Mouse (Mus musculus): ENCODE data around the gene Fdxacb1. TPM values are rescaled to one million over a fixed set of nuclear protein-coding genes. Genes with fewer than 3 reads are reported as not detected.

Gene Fdxacb1
- 10.5 and 12.5 TPM in 2 replicates for polyA plus RNA-seq (2016; fragmentation: Nextera tagmentation; extraction: Ambion mirVana)

DNA sequence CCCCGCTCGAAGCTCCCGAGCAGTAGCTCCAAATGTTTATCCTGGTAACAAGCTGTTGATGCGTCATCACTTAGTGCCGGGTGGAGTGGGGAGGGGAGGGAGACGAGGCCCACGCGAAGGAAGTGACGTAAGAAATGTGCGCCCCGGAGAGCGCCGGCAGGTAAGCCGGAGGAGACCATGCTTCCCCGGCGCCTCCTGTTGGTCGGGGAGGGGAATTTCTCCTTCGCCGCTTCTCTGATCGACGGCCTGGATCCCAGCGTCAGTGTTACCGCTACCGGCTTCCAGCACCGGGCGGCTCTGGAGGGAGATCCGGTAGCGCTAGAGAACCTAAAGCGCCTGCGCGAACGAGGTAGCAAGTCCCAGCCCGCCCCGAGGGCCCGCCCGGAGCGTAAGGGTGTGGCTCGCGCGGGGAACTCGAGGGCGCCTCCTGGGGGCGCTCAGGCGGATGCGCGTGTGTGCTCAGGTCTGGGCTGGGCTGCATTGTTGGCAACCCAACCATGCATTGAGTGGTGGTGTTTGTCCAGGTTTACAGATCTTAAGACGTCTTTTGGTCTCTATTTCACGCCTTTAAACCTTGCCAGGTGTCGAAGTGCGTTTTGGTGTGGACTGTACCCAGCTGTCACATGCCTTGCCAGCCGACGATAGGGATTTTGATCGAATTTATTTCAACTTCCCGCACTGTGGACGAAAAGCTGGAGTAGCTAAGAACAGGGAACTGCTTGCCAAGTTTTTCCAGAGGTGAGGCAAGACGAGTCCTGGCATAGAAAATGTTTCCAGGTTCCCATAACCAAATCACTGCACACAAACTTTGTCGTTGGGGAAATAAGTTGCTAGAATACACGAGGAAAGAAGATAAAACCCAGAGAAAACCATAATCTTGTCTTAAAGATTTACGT, at the start of gene Fdxacb1:
Gene Fdxacb1, plus strand, starts transcription at position 130 of the 896 bp plus-strand sequence.
- Histone ChIP-seq H3K36me3 (peaks cover 2% of the 10 kb centered on the region; the same call in 1 of the 2 replicates), H3K27ac (peak within 1 kb of the TSS; percentile 82), H3K4me1 (peaks cover 4% of the 10 kb centered on the region; the same call in 1 of the 2 replicates), H3K9ac (peak within 1 kb of the TSS; percentile 69), H3K4me2 (replicated peaks) (peak within 1 kb of the TSS; percentile 88), H3K9me3 (no peaks in the 10 kb centered on the region), H3K27me3 (no peaks in the 10 kb centered on the region), H3K4me3 (peak within 1 kb of the TSS; percentile 72)
- 4% methylated on average over 59 of the region's 59 CpGs for WGBS
- peak; percentile 92 for ATAC-seq (ENCODE audit: insufficient number of reproducible peaks, insufficient read depth, low FRiP score, low TSS enrichment)

DNA sequence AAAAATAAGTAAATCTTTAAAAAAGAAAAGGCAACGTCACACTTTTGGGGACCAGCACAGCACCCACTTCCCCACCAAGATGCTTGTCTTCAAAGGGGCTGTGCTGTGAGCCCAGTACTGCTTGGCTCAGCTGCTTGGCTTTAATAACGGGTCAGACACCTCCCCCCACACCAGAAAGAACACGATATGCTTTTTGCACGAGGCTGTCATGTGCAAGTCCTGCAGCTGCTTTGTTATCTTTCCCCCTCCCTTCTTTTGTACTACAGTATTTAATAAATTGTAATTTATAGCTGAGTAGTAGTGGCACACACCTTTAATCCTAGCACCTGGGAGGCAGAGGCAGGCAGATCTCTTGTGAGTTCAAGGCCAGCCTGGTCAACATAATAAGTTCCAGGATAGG, 49.2 kb upstream of the Fdxacb1 start:
- WGBS: 72% methylated on average over 4 of the region's 4 CpGs
- Histone ChIP-seq H3K4me1 (peaks cover 13% of the 10 kb centered on the region; the same call in 1 of the 2 replicates), H3K27ac (no peak overlapping the region), H3K4me2 (replicated peaks) (no peak overlapping the region), H3K36me3 (no peaks in the 10 kb centered on the region), H3K4me3 (no peak overlapping the region), H3K27me3 (no peaks in the 10 kb centered on the region), H3K9ac (no peak overlapping the region), H3K9me3 (no peaks in the 10 kb centered on the region)
- ATAC-seq (ENCODE audit: insufficient number of reproducible peaks, insufficient read depth, low FRiP score, low TSS enrichment): no peak

- WGBS: 32% methylated on average over 12 of the region's 12 CpGs
- 0 out of 2 replicates have a peak overlapping the region, but pooled peaks have one; percentile 4 for H3K27ac ChIP-seq
- H3K4me1 ChIP-seq: peaks cover 32% of the 10 kb centered on the region
- H3K4me2 ChIP-seq (replicated peaks): no peak overlapping the region
- ATAC-seq (ENCODE audit: insufficient number of reproducible peaks, insufficient read depth, low FRiP score, low TSS enrichment): no peak
- H3K9ac ChIP-seq: no peak overlapping the region
- no peak overlapping the region for H3K4me3 ChIP-seq
- no peaks in the 10 kb centered on the region for H3K27me3 ChIP-seq
- no peaks in the 10 kb centered on the region for H3K9me3 ChIP-seq
- H3K36me3 ChIP-seq: no peaks in the 10 kb centered on the region
Measured at GRCm38 (mm10) chr9:50721061-50721460, 47.0 kb upstream of the Fdxacb1 start.

DNA sequence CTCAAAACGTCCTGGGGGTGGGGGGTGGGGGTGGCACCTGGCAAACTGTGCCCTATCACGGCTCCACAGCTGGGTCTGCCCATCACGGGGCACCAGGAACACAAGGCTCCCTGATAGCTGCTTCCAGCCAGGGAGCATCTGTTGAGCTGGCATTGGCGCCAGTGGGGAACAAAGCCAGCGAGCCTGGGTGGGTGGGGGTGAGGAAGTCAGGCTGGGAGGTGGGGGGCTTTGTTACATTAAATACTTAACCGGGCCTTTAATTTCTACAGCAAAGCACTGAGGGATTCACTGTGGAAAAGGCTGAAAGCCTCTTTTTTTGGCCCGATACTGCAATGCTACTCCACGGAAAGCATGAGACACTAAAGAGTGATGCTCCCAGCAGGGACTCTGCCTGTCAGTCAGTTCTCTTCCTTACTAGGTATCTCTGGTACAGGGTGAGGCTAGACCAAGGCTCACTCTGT, 45.6 kb upstream of the Fdxacb1 start:
- H3K4me1 ChIP-seq: peaks cover 39% of the 10 kb centered on the region
- H3K27me3 ChIP-seq: no peaks in the 10 kb centered on the region
- H3K27ac ChIP-seq: 0 out of 2 replicates have a peak overlapping the region, but pooled peaks have one; percentile 3
- no peak overlapping the region for H3K4me2 ChIP-seq (replicated peaks)
- no peak overlapping the region for H3K9ac ChIP-seq
- H3K4me3 ChIP-seq: no peak overlapping the region
- no peak for ATAC-seq (ENCODE audit: insufficient number of reproducible peaks, insufficient read depth, low FRiP score, low TSS enrichment)
- WGBS: 64% methylated on average over 8 of the region's 8 CpGs
- no peaks in the 10 kb centered on the region for H3K9me3 ChIP-seq
- H3K36me3 ChIP-seq: no peaks in the 10 kb centered on the region

- Histone ChIP-seq H3K9ac (no peak overlapping the region), H3K9me3 (no peaks in the 10 kb centered on the region), H3K4me2 (replicated peaks) (no peak overlapping the region), H3K27me3 (no peaks in the 10 kb centered on the region), H3K27ac (0 out of 2 replicates have a peak overlapping the region, but pooled peaks have one; percentile 6), H3K4me1 (peaks cover 39% of the 10 kb centered on the region), H3K4me3 (no peak overlapping the region), H3K36me3 (no peaks in the 10 kb centered on the region)
- ATAC-seq (ENCODE audit: insufficient number of reproducible peaks, insufficient read depth, low FRiP score, low TSS enrichment): no peak
- 77% methylated on average over 7 of the region's 7 CpGs for WGBS
Measured at GRCm38 (mm10) chr9:50723406-50723805, 44.6 kb upstream of the Fdxacb1 start.

DNA sequence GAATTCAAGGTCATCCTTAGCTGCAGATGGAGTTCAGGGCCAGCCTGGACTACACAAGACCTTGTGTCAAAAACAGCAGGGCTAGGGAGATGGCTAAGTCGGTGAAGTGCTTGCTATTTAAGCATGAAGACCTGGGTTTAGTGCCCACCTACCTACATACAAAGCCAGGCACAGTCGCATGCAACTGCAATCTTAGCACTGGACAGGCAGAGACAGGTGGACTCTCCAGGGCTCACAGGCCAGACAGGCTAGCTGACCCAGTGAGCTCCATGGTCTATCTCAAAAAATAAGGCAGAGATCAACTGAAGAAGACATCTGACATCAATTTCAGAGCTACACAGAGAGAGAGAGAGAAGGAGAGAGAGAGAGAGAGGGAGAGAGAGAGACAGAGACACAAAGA, 43.9 kb upstream of the Fdxacb1 start:
- Histone ChIP-seq H3K27me3 (no peaks in the 10 kb centered on the region), H3K4me1 (peaks cover 39% of the 10 kb centered on the region), H3K9ac (no peak overlapping the region), H3K27ac (peak overlapping the region; percentile 54), H3K36me3 (no peaks in the 10 kb centered on the region), H3K4me3 (no peak overlapping the region), H3K9me3 (no peaks in the 10 kb centered on the region), H3K4me2 (replicated peaks) (no peak overlapping the region)
- no peak for ATAC-seq (ENCODE audit: insufficient number of reproducible peaks, insufficient read depth, low FRiP score, low TSS enrichment)
- WGBS: 68% methylated on average over 2 of the region's 2 CpGs

GRCm38 (mm10) chr9:50724661-50725330, 43.2 kb upstream of the Fdxacb1 start:
- no peak for ATAC-seq (ENCODE audit: insufficient number of reproducible peaks, insufficient read depth, low FRiP score, low TSS enrichment)
- WGBS: 21% methylated on average over 3 of the region's 3 CpGs
- H3K9me3 ChIP-seq: no peaks in the 10 kb centered on the region
- no peak overlapping the region for H3K4me3 ChIP-seq
- H3K4me2 ChIP-seq (replicated peaks): no peak overlapping the region
- peaks cover 39% of the 10 kb centered on the region for H3K4me1 ChIP-seq
- peak overlapping the region; percentile 54; the same call in 1 of the 2 replicates for H3K27ac ChIP-seq
- H3K27me3 ChIP-seq: no peaks in the 10 kb centered on the region
- H3K36me3 ChIP-seq: no peaks in the 10 kb centered on the region
- no peak overlapping the region for H3K9ac ChIP-seq

DNA sequence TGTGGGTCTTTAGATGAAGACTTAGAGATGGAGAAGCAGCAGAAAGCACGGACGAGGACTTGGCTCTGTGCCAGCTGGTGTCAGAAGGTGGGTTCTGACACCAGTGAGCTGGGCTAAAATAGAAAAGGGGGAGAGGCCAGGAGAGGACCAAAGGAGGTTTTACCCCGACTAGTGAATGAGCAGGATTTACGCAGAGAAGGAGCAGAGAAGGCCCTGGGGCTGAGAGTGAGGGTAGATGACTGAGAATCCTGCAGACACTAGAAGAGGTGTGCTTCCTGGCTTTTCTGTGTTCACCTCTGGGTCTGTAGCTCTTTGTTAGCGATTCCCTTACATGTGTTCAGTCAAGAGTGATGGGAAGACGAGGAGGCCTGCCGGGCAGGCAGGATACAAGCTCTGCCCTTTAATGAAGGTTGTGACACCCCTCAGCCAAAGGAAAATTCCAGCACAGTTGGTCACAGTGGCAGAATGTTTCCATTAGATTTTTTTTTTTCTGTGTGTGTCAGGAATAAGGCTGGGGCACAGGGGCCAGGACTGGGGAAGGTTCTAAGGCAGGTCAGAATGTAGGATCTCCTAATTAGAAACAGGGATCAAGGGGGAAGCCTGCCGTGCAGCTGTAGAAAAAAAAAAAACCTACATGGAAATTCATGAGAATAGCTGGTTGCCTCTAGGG, 42.0 kb upstream of the Fdxacb1 start:
- Histone ChIP-seq H3K4me2 (replicated peaks) (peak overlapping the region; percentile 76), H3K36me3 (no peaks in the 10 kb centered on the region), H3K9ac (no peak overlapping the region), H3K9me3 (no peaks in the 10 kb centered on the region), H3K4me3 (peak overlapping the region; percentile 61), H3K4me1 (peaks cover 37% of the 10 kb centered on the region), H3K27me3 (no peaks in the 10 kb centered on the region), H3K27ac (peak overlapping the region; percentile 81)
- WGBS: 10% methylated on average over 8 of the region's 8 CpGs
- no peak for ATAC-seq (ENCODE audit: insufficient number of reproducible peaks, insufficient read depth, low FRiP score, low TSS enrichment)

DNA sequence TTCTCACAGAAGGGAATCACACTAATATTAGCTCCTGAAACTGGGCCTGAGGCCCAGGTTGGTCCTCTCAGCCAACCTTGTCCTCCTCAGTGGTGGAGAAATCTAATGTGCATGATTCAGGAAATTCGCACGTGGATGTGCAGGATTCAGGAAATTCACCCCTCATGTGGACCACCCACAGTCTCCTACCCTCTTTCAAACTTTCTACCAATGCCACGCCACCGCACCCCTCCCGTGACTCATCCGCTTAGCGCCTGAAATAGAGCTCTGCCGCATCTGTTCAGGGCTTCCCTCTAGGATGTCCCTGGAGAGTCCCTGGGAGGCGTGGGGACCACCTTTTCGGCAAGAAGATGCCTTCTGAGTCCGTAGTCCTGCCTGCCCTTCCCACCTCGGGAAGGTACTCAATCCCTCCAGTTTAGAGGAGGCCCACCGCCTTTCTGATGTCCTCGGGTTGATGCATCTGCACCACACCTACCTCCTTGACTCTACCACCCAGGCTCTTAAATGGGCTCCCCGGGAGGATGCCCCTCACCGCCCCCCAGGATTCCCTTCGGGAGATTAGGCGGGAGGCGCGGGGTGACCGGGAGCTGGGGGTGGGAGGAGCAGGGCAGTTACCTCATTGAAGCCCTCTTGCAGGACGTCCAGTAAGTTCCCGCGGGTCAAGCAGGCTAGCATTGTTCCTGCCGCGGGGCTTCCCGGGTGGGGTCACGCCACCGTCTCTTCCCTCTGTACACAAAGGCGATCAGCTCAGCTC, 40.7 kb upstream of the Fdxacb1 start:
- H3K4me2 ChIP-seq (replicated peaks): peak overlapping the region; percentile 76
- peak overlapping the region; percentile 64 for H3K9ac ChIP-seq
- H3K27me3 ChIP-seq: no peaks in the 10 kb centered on the region
- H3K27ac ChIP-seq: peak overlapping the region; percentile 81
- ATAC-seq (ENCODE audit: insufficient number of reproducible peaks, insufficient read depth, low FRiP score, low TSS enrichment): peak; percentile 5
- peak overlapping the region; percentile 61 for H3K4me3 ChIP-seq
- H3K4me1 ChIP-seq: peaks cover 32% of the 10 kb centered on the region
- under 1% methylated on average over 30 of the region's 30 CpGs for WGBS
- H3K9me3 ChIP-seq: no peaks in the 10 kb centered on the region
- no peaks in the 10 kb centered on the region for H3K36me3 ChIP-seq

GRCm38 (mm10) chr9:50727925-50728651, 39.9 kb upstream of the Fdxacb1 start:
- Histone ChIP-seq H3K4me3 (peak overlapping the region; percentile 61), H3K9ac (peak overlapping the region; percentile 64), H3K27ac (peak overlapping the region; percentile 81), H3K4me2 (replicated peaks) (peak overlapping the region; percentile 76), H3K4me1 (peaks cover 31% of the 10 kb centered on the region), H3K36me3 (no peaks in the 10 kb centered on the region), H3K9me3 (no peaks in the 10 kb centered on the region), H3K27me3 (no peaks in the 10 kb centered on the region)
- ATAC-seq (ENCODE audit: insufficient number of reproducible peaks, insufficient read depth, low FRiP score, low TSS enrichment): peak; percentile 94
- WGBS: under 1% methylated on average over 44 of the region's 45 CpGs
